ENCODE assay signal across 9 mouse cellular contexts in genomic region chr9:95089050-95089449, GRCm38 (mm10).
DNase-seq lines count a peak whose midpoint lies in the region; ATAC-seq and TF ChIP-seq lines count a peak whose summit lies in the region.
"Had no signal": no experiment of that assay in that cellular context is flagged by ENCODE, and none has a peak within 500 bp of the region (broad histone marks: within the 10 kb centered on the region; RNA-seq: fewer than 3 reads in every experiment).

No protein-coding gene starts in this region.

- no peaks in the 10 kb centered on the region for H3K27me3 ChIP-seq in limb, embryonic 14.5 days (ENCODE audit: control insufficient read depth, insufficient read depth, low read length)
- H3K27me3 ChIP-seq in limb, embryonic 10.5 days (ENCODE audit: low read depth, poor library complexity, severe bottlenecking) = no peaks in the 10 kb centered on the region
- no peaks in the 10 kb centered on the region for H3K27me3 ChIP-seq in hindbrain, embryonic 16.5 days (replicated peaks; ENCODE audit: control insufficient read depth, insufficient read depth, low read length)
- no peaks in the 10 kb centered on the region for H3K27me3 ChIP-seq in midbrain, postnatal 0 days (ENCODE audit: insufficient read depth, low read length)
- H3K27me3 ChIP-seq: Patski had no signal

- WGBS in limb, embryonic 14.5 days = 57% methylated on average over 6 of the region's 6 CpGs
- WGBS in limb, embryonic 10.5 days = 73% methylated on average over 6 of the region's 6 CpGs
- 17% methylated on average over 6 of the region's 6 CpGs for WGBS in hindbrain, embryonic 16.5 days
- 31% methylated on average over 6 of the region's 6 CpGs for WGBS in midbrain, postnatal 0 days

- peak; percentile 26 for DNase-seq in limb, embryonic 14.5 days (ENCODE audit: low spot score)
- no peak for DNase-seq in limb, embryonic 10.5 days (ENCODE audit: low spot score)
- DNase-seq in adrenal gland, postnatal 36 days = peak; percentile 51 to 63
- DNase-seq in midbrain, postnatal 0 days (ENCODE audit: low spot score) = peak; percentile 87
- DNase-seq in gastrocnemius, adult 18-20 months (ENCODE audit: low spot score) = no peak
- DNase-seq in gastrocnemius, adult 2 months = no peak

- H3K36me3 ChIP-seq in limb, embryonic 14.5 days (ENCODE audit: control insufficient read depth, insufficient read depth, low read length) = no peaks in the 10 kb centered on the region
- H3K36me3 ChIP-seq in limb, embryonic 10.5 days = no peaks in the 10 kb centered on the region
- no peaks in the 10 kb centered on the region for H3K36me3 ChIP-seq in hindbrain, embryonic 16.5 days (ENCODE audit: control insufficient read depth, insufficient read depth, low read length)
- H3K36me3 ChIP-seq in midbrain, postnatal 0 days (ENCODE audit: insufficient read depth, low read length) = no peaks in the 10 kb centered on the region

- H3K4me1 ChIP-seq in limb, embryonic 14.5 days (ENCODE audit: control insufficient read depth, insufficient read depth, low read length) = no peaks in the 10 kb centered on the region
- 0 out of 2 replicates have a peak, but pooled peaks cover 4% of the 10 kb centered on the region for H3K4me1 ChIP-seq in limb, embryonic 10.5 days
- H3K4me1 ChIP-seq in hindbrain, embryonic 16.5 days (ENCODE audit: control insufficient read depth, insufficient read depth, low read depth, low read length) = peaks cover 12% of the 10 kb centered on the region
- H3K4me1 ChIP-seq in midbrain, postnatal 0 days (ENCODE audit: insufficient read depth, low read length) = peaks cover 4% of the 10 kb centered on the region; the same call in 1 of the 2 replicates

- no peak for TF ChIP-seq CTCF in midbrain, postnatal 0 days (IDR thresholded peaks at IDR 0.05)
- no peak for TF ChIP-seq CTCF in gastrocnemius, adult 2 months (IDR thresholded peaks at IDR 0.05)

- no peaks in the 10 kb centered on the region for H3K9me3 ChIP-seq in limb, embryonic 14.5 days (ENCODE audit: control insufficient read depth, low read length)
- H3K9me3 ChIP-seq in limb, embryonic 10.5 days (replicated peaks) = no peaks in the 10 kb centered on the region
- no peaks in the 10 kb centered on the region for H3K9me3 ChIP-seq in hindbrain, embryonic 16.5 days (ENCODE audit: control insufficient read depth, low read length)
- no peaks in the 10 kb centered on the region for H3K9me3 ChIP-seq in midbrain, postnatal 0 days (ENCODE audit: low read length)

- no peak for ATAC-seq in limb, embryonic 14.5 days (ENCODE audit: low FRiP score, low read depth)
- ATAC-seq in hindbrain, embryonic 16.5 days = peak; percentile 89
- peak; percentile 74 for ATAC-seq in midbrain, postnatal 0 days (ENCODE audit: low FRiP score)
- no peak for ATAC-seq in erythroblast, adult 5-6 weeks (replicated peaks; ENCODE audit: low FRiP score, poor library complexity, severe bottlenecking)
- ATAC-seq: Patski had no signal

- no peak overlapping the region for H3K4me2 ChIP-seq in limb, embryonic 14.5 days (replicated peaks; ENCODE audit: low read depth, low read length, severe bottlenecking)
- H3K4me2 ChIP-seq in hindbrain, embryonic 16.5 days (ENCODE audit: low read length) = no peak overlapping the region
- no peak overlapping the region for H3K4me2 ChIP-seq in midbrain, postnatal 0 days (ENCODE audit: low read depth, low read length, poor library complexity, severe bottlenecking)

- TF ChIP-seq POLR2A in limb, embryonic 14.5 days (IDR thresholded peaks at IDR 0.05; ENCODE audit: borderline replicate concordance, extremely low read depth, insufficient read depth, insufficient read length) = no peak

- H3K27ac ChIP-seq in limb, embryonic 14.5 days (replicated peaks; ENCODE audit: low read depth, low read length) = no peak overlapping the region
- no peak overlapping the region for H3K27ac ChIP-seq in limb, embryonic 10.5 days
- H3K27ac ChIP-seq in hindbrain, embryonic 16.5 days (ENCODE audit: low read depth, low read length) = no peak overlapping the region
- no peak overlapping the region for H3K27ac ChIP-seq in midbrain, postnatal 0 days (ENCODE audit: low read depth, low read length)
- no peak overlapping the region for H3K27ac ChIP-seq in gastrocnemius, adult 2 months

- intact Hi-C loops in gastrocnemius, adult 2 months (cut with DNase I) = no loop called here

- no peak overlapping the region for H3K9ac ChIP-seq in limb, embryonic 14.5 days (ENCODE audit: low read depth, low read length, severe bottlenecking)
- H3K9ac ChIP-seq in hindbrain, embryonic 16.5 days (ENCODE audit: low read depth, low read length) = no peak overlapping the region
- no peak overlapping the region for H3K9ac ChIP-seq in midbrain, postnatal 0 days (replicated peaks; ENCODE audit: low read length, poor library complexity, severe bottlenecking)

- no peak overlapping the region for H3K4me3 ChIP-seq in limb, embryonic 14.5 days (replicated peaks; ENCODE audit: low read length)
- H3K4me3 ChIP-seq in limb, embryonic 10.5 days = no peak overlapping the region
- H3K4me3 ChIP-seq in hindbrain, embryonic 16.5 days (ENCODE audit: low read length) = no peak overlapping the region
- H3K4me3 ChIP-seq in midbrain, postnatal 0 days (ENCODE audit: low read depth, low read length) = no peak overlapping the region
- no peak overlapping the region for H3K4me3 ChIP-seq in gastrocnemius, adult 2 months

Comparison
In these comparisons a context has a peak if more than half of its experiments do, and no peak if none do; other contexts are left out.
1. DNase-seq: peak in limb, embryonic 14.5 days (single experiment), adrenal gland, postnatal 36 days (2 of 2) and midbrain, postnatal 0 days (single experiment); none in limb, embryonic 10.5 days (single experiment), gastrocnemius, adult 18-20 months (single experiment) and gastrocnemius, adult 2 months (single experiment).
2. ATAC-seq: peak in hindbrain, embryonic 16.5 days (single experiment) and midbrain, postnatal 0 days (single experiment); none in limb, embryonic 14.5 days (single experiment) and erythroblast, adult 5-6 weeks (single experiment).